Mouse (Mus musculus) subcutaneous adipose tissue, adult 2 months (tissue): ENCODE data around the gene Olfr891. TPM values are rescaled to one million over a fixed set of nuclear protein-coding genes. Genes with fewer than 3 reads are reported as not detected.

Experiments used
- polyA plus RNA-seq: library from polyadenylated mRNA; depleted of rRNA; stranded (reverse); fragments of >200 nt; gene quantifications from 2 replicates; pipeline ENCODE4 v1.2.3, GENCODE M21; 2012; ENCODE audit warnings: low replicate concordance; rRNA removed

The Olfr891 gene
- not detected in 2 replicates for polyA plus RNA-seq

DNA sequence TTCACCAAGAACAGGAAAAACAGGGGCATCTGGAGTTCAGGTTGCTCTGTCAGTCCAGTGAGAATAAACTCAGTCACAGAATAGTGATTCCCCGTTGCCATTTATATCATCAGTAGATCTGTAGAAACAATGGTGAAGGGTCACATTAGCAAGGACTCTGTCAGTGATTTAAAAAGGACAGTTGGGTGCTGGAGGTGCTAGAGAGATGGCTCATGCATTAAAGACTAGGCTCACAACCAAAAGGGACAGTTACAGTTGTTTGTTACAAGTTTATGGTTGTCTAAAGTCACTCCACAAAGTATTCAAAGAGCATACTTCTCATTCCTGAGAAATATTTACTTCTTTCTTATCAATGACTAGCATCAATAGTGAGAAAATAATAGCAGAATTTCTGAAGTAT lies at the start of gene Olfr891:
Gene Olfr891, minus strand, starts transcription at position 101 of the 400 bp plus-strand sequence.

DNA sequence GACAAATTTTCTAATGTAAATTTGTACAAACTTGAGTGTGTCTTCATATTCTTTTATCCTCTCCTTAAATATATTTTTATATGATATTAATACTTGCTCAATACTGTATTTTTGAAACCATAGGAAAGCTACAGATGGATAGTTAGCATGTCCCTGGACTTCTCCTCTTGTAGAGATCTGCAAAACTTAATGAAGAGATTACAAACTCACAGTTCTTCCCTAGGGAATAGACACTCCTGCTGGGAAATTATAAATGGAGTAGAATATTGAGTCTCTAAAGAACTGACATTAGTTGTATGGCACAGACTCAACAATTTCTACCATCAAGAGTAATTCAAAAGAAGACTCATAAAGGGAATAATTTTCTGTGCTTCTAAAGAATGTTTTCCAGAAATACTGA lies 37.1 kb upstream of the Olfr891 start, which contains the start of gene Olfr894:
Gene Olfr894, plus strand, starts transcription at position 301 of the 400 bp plus-strand sequence.

GRCm38 (mm10) chr9:38208065-38208464 lies 27.4 kb upstream of the Olfr891 start, which contains the start of gene Olfr893:
Gene Olfr893, plus strand, starts transcription at chr9:38208365.

GRCm38 (mm10) chr9:38142217-38142616 lies 38.4 kb downstream of the Olfr891 start, which contains the start of gene Olfr890:
Gene Olfr890, plus strand, starts transcription at chr9:38142517.

Other genes with a start within 250 kb of the Olfr891 start
- not detected in 2 replicates for gene Olfr881, start 189.0 kb downstream of the Olfr891 start, polyA plus RNA-seq
- gene Olfr883, start 155.0 kb downstream of the Olfr891 start, polyA plus RNA-seq: not detected in 2 replicates
- gene Olfr884, start 134.3 kb downstream of the Olfr891 start, polyA plus RNA-seq: not detected in 2 replicates
- not detected in 2 replicates for gene Olfr885, start 119.5 kb downstream of the Olfr891 start, polyA plus RNA-seq
- gene Olfr887, start 96.7 kb downstream of the Olfr891 start, polyA plus RNA-seq: not detected in 2 replicates
- gene Olfr888, start 72.7 kb downstream of the Olfr891 start, polyA plus RNA-seq: not detected in 2 replicates
- gene Olfr889, start 65.6 kb downstream of the Olfr891 start, polyA plus RNA-seq: not detected in 2 replicates
- not detected in 2 replicates for gene Olfr890, start 38.3 kb downstream of the Olfr891 start, polyA plus RNA-seq
- gene Olfr893, start 27.5 kb upstream of the Olfr891 start, polyA plus RNA-seq: not detected in 2 replicates
- not detected in 2 replicates for gene Olfr894, start 37.2 kb upstream of the Olfr891 start, polyA plus RNA-seq
- gene Olfr143, start 72.0 kb upstream of the Olfr891 start, polyA plus RNA-seq: not detected in 2 replicates
- gene Olfr895, start 87.0 kb upstream of the Olfr891 start, polyA plus RNA-seq: not detected in 2 replicates
- gene Olfr896-ps1, start 110.3 kb upstream of the Olfr891 start, polyA plus RNA-seq: not detected in 2 replicates
- gene Olfr25, start 148.2 kb upstream of the Olfr891 start, polyA plus RNA-seq: not detected in 2 replicates
- not detected in 2 replicates for gene Olfr898, start 167.6 kb upstream of the Olfr891 start, polyA plus RNA-seq
- gene Olfr250, start 186.1 kb upstream of the Olfr891 start, polyA plus RNA-seq: not detected in 2 replicates
- not detected in 2 replicates for gene Olfr251, start 196.3 kb upstream of the Olfr891 start, polyA plus RNA-seq
- not detected in 2 replicates for gene Olfr147, start 220.9 kb upstream of the Olfr891 start, polyA plus RNA-seq
- gene Olfr901, start 248.6 kb upstream of the Olfr891 start, polyA plus RNA-seq: not detected in 2 replicates